Mouse (Mus musculus) embryonic facial prominence, embryonic 14.5 days (tissue): ENCODE results near the gene Ncoa3. TPM values are rescaled to one million over a fixed set of nuclear protein-coding genes. Genes with fewer than 3 reads are reported as not detected.
A peak's percentile ranks its signal among the peaks of the same experiment; 100 is the strongest.

Source experiments
- ATAC-seq: fragments of 200-750 bp; cut with Nextera tagmentation; 2 replicates; pipeline ENCODE4 v1.8.0; 2017; ENCODE audit warnings: low read depth, moderate number of reproducible peaks, moderate TSS enrichment
- DNase-seq: peaks from one replicate; pipeline ENCODE4 v3.0.0-alpha.2; 2015; ENCODE audit warnings: low spot score
- H3K27ac ChIP-seq: fragments of 300-500 bp; sonication (generic); replicated peaks from 2 replicates; pipeline ENCODE4 v1.5.1; 2014; ENCODE audit warnings: low read depth, mild to moderate bottlenecking, low read length, moderate library complexity
- H3K27me3 ChIP-seq: fragments of 300-500 bp; sonication (generic); replicated peaks from 2 replicates; pipeline ENCODE4 v1.6.1; 2014; ENCODE audit warnings: low read length; ENCODE audit not compliant: control insufficient read depth, insufficient read depth
- H3K36me3 ChIP-seq: fragments of 300-500 bp; sonication (generic); 2 replicates; pipeline ENCODE4 v1.6.1; 2014; ENCODE audit warnings: low read length, mixed read lengths; ENCODE audit not compliant: control insufficient read depth, insufficient read depth
- H3K4me1 ChIP-seq: fragments of 300-500 bp; sonication (generic); 2 replicates; pipeline ENCODE4 v1.6.1; 2014; ENCODE audit warnings: antibody characterized with exemption, low read length; ENCODE audit not compliant: control insufficient read depth, insufficient read depth
- H3K4me2 ChIP-seq: fragments of 300-500 bp; sonication (generic); 2 replicates; pipeline ENCODE4 v1.6.1; 2014; ENCODE audit warnings: low read depth, mild to moderate bottlenecking, low read length, moderate library complexity, mixed read lengths
- H3K4me3 ChIP-seq: fragments of 300-500 bp; sonication (generic); 2 replicates; pipeline ENCODE4 v1.5.1; 2014; ENCODE audit warnings: low read depth, mild to moderate bottlenecking, low read length
- H3K9ac ChIP-seq: fragments of 300-500 bp; sonication (generic); 2 replicates; pipeline ENCODE4 v1.6.1; 2014; ENCODE audit warnings: low read depth, mild to moderate bottlenecking, low read length, moderate library complexity, mixed read lengths
- H3K9me3 ChIP-seq: fragments of 300-500 bp; sonication (generic); 2 replicates; pipeline ENCODE4 v1.6.1; 2016; ENCODE audit warnings: low read length; ENCODE audit not compliant: control insufficient read depth
- WGBS: fragments of 180-500 bp; shearing (Covaris S2); extraction: QIAGEN DNeasy Blood & Tissue Kit; methylation state at CpG from one replicate; pipeline ENCODE4 v1.1.7; 2014; 5-methylcytosine and 5-hydroxymethylcytosine counted together
- polyA plus RNA-seq: library from polyadenylated mRNA; unstranded; fragments of >200 nt; fragmentation: Nextera tagmentation; extraction: Ambion mirVana; gene quantifications from 2 replicates; pipeline ENCODE4 v1.2.1, GENCODE M21; 2014

Gene Ncoa3
- polyA plus RNA-seq, 1 experiment from 2014 or later = 15.6 TPM

DNA sequence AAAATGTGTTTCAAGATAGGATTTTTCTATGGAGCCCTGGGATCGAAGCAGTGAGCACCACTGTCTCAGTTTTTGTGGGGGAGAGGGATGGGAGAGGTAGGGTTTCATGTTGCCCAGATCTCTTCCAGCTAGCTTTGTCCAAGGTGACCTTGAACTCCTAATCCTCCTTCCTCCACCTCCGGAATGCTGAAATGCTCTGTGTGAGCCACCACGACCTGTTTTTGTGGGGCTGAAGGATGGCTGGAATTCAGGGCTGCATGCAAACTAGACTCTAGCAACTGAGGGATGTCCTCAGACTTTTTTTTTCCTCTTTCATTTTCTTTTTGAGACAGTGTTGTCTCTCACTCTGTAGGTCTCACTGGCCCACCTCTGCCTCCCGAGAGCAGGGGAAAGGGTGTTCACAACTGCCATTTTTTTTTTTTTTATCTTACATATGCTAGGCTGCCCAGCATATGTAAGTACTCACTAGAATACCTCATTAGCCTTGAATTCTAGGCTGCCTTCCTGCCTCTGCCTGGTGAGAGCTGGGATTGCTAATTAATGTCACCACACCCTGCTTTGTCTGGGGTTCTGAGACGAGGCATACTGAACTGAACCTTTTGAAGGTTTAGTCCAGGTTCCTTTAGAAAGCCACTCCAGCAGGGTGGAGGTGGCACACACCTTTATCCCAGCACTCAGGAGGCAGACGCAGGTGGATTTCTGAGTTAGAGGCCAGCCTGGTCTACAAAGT, 11.0 kb upstream of the Ncoa3 start:
- DNase-seq (no peak), ATAC-seq (no peak)
- H3K4me2 ChIP-seq = no peak overlapping the region
- H3K4me3 ChIP-seq = no peak overlapping the region
- H3K27me3 ChIP-seq = no peaks in the 10 kb centered on the region
- H3K27ac ChIP-seq = no peak overlapping the region
- H3K36me3 ChIP-seq = no peaks in the 10 kb centered on the region
- no peaks in the 10 kb centered on the region for H3K4me1 ChIP-seq
- no peak overlapping the region for H3K9ac ChIP-seq
- 56% methylated on average over 6 of the region's 6 CpGs for WGBS
- H3K9me3 ChIP-seq = no peaks in the 10 kb centered on the region

DNA sequence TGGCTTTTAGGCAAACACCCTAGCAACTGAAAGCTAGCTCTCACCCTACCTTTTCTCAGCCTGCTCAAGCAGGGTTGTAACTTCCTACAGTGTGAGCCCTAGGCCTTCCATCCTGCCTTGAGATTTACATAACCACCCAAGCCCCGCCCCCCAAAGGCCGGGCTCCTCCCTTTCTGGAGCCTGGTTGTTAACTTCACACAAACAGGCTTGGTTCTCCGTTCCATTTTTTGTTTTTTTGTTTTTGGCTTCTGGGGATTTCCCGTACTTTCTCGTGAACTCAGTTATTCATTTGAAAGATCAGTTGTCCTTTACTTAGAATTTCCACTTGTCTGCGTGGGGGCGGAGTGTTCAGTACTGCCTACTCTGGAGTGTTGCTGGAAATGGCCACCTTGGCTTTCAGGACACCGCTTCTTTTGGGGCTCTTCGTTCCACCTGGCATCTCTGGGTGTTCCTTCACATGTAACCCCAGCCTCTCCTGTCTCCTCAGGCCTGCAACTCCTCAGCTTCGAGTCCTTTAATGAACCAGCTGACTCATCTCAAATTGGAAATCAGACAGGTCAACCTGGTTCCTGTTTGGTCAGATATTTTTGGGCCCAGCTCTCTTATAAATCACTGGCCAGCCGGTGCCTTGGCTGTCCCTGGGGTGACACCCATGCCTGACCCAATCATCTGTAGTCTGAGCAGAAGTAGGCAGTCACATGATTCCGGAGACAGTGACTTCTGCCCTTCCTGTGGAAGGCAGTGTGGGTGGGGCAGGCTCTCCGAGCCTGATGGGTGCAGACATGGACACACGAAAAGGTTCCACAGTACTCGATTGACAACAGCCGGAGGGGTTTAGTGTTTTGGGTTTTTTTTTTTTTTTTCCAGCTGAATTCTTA, 9.7 kb upstream of the Ncoa3 start:
- DNase-seq (peak; percentile 72), ATAC-seq (no peak; the same call in 1 of the 2 replicates)
- Histone ChIP-seq H3K4me1 (no peaks in the 10 kb centered on the region), H3K4me3 (no peak overlapping the region), H3K4me2 (no peak overlapping the region), H3K9ac (no peak overlapping the region), H3K27me3 (no peaks in the 10 kb centered on the region), H3K36me3 (no peaks in the 10 kb centered on the region), H3K27ac (no peak overlapping the region), H3K9me3 (no peaks in the 10 kb centered on the region)
- WGBS = 44% methylated on average over 16 of the region's 16 CpGs

DNA sequence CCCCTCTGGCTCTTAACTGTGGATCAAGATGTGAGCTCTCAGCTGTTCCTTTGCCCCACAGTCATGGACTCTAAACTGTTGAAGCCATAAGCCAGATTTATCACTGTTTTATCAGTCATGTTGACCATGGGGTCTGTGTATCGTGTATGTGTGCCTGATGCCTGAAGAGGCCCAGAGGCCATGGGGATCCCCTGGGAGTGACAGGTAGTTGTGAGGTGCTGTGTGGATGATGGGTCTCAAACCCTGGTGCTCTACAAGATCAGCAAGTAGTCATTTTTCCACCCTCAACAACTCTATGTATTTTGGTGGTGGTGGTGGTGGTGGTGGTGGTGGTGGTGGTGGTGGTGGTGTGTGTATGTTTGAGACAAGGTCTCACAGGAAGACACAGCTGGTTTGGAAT, 8.1 kb upstream of the Ncoa3 start:
- Histone ChIP-seq H3K9ac (no peak overlapping the region), H3K4me3 (no peak overlapping the region), H3K36me3 (no peaks in the 10 kb centered on the region), H3K4me1 (no peaks in the 10 kb centered on the region), H3K9me3 (no peaks in the 10 kb centered on the region), H3K4me2 (no peak overlapping the region), H3K27me3 (no peaks in the 10 kb centered on the region), H3K27ac (no peak overlapping the region)
- DNase-seq (no peak), ATAC-seq (no peak)
- WGBS = 95% methylated on average over 1 of the region's 1 CpGs

DNA sequence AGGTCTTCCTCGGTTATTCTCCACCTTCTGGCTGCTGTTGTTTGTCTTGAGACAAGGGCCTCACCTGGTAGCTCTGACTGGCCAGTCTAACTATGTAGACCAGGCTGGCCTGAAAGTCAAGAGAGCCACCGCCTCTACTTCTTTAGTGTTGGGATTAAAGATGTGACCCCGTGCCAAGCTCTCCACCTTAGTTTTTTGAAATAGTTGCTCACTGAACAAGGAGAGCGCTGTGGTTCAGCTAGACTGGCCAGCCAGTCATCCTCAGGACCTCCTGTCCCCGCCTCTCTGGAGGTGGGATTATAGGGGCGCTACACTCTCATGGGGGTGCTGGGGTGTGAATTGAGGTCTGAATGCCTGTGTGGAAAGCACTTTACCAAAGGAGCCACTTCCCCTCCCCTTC, 7.5 kb upstream of the Ncoa3 start:
- 84% methylated on average over 6 of the region's 6 CpGs for WGBS

DNA sequence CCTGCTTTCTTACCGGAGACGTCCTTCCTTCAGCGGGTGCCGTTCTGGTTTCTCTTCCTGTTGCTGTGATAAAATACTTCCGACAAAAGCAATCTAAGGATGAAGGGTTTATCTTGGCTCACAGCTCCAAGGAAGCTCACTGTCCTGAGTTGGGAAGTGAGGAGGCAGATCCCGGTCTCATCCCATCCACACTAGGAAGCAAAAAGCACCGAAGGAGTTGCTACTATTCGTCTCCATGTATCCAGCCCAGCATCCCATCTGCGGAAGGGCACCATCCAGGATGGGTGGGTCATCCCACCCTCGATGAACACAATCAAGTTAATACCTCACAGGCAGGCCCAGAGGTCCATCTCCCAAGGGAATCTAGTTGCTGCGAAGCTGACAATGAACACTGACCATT, 6.9 kb upstream of the Ncoa3 start:
- Histone ChIP-seq H3K27ac (no peak overlapping the region), H3K9ac (no peak overlapping the region), H3K27me3 (no peaks in the 10 kb centered on the region), H3K9me3 (no peaks in the 10 kb centered on the region), H3K4me3 (no peak overlapping the region), H3K4me2 (no peak overlapping the region), H3K36me3 (no peaks in the 10 kb centered on the region), H3K4me1 (no peaks in the 10 kb centered on the region)
- DNase-seq = no peak
- 87% methylated on average over 11 of the region's 11 CpGs for WGBS
- ATAC-seq = no peak

More for the DNA sequence above, 7.5 kb upstream of the Ncoa3 start:
- no peaks in the 10 kb centered on the region for H3K27me3 ChIP-seq
- no peak overlapping the region for H3K4me3 ChIP-seq
- H3K9me3 ChIP-seq = no peaks in the 10 kb centered on the region
- no peak for ATAC-seq
- no peak overlapping the region for H3K27ac ChIP-seq
- H3K36me3 ChIP-seq = no peaks in the 10 kb centered on the region
- no peak overlapping the region for H3K9ac ChIP-seq
- H3K4me2 ChIP-seq = no peak overlapping the region
- no peaks in the 10 kb centered on the region for H3K4me1 ChIP-seq
- no peak for DNase-seq

DNA sequence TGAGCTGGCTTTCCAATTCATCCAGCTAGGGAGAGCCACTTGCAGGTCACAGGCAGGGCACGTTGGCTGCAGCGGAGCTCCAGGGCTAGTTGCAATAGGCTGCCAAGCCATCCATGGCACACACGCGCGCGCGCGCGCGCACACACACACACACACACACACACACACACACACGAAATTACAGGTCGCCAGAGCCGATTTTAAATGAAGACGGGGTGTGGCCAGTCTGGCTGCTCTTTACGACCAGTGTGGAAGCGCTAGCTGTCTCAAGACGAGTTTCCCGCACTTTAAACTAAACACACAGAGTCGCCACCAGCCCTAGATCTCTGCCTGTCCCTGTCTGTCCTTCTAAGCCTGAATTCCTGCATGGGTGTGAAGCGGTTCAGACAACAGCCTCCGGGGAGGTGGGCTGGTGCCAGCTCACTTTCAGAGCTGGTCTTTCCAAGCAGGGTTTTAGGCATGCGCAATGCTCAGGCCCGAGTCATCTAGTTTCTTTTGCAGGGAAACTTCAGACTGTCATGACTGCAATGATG, 5.4 kb upstream of the Ncoa3 start:
- H3K9ac ChIP-seq = peak overlapping the region; percentile 45
- no peaks in the 10 kb centered on the region for H3K4me1 ChIP-seq
- peak overlapping the region; percentile 31 for H3K4me3 ChIP-seq
- DNase-seq (peak; percentile 92), ATAC-seq (peak; percentile 89)
- H3K9me3 ChIP-seq = no peaks in the 10 kb centered on the region
- under 1% methylated on average over 16 of the region's 23 CpGs for WGBS
- H3K27ac ChIP-seq = peak overlapping the region; percentile 70
- no peaks in the 10 kb centered on the region for H3K27me3 ChIP-seq
- peak overlapping the region; percentile 64 for H3K4me2 ChIP-seq
- H3K36me3 ChIP-seq = no peaks in the 10 kb centered on the region

DNA sequence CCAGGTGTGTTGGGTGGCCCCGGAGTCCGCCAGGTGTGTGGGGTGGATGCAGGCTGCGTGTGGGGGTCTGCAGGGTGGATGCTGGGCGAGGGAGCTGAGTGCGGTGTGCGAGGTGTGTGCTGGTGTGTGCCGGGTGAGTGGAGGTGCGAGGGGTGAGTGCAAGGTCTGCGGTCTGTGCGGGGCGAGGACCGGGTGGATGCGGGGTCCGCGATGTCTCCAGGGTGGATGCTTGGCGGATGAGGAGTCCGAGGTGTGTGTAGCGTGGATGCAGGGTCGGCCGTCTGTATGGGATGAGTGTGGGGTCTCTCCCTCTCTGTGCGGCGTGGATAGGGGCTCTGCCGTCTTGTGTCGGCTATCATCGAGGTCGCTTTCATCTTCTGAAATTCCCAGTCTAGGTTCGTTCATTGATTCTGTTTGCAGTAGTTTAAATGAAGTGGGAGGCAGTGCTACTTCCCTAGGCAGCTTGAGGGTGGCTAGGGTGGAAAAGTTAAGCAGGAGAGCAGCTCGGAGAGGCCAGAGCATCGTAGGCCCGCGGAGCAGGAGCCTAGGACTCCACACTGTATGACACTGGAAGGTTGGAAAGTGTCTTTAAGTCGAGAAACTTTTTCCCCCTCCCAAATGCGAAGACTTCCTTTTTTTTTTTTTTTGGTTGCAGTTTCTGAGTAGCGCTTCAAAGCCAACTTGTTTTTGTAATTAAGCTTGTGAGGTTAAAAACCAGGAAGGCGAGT, 901 bp downstream of the Ncoa3 start:
- no peak for DNase-seq
- 2% methylated on average over 34 of the region's 35 CpGs for WGBS
- Histone ChIP-seq H3K4me2 (peak overlapping the region; percentile 96), H3K36me3 (peaks cover 4% of the 10 kb centered on the region; the same call in 1 of the 2 replicates), H3K4me1 (peaks cover 10% of the 10 kb centered on the region), H3K27me3 (no peaks in the 10 kb centered on the region), H3K4me3 (peak overlapping the region; percentile 97), H3K9me3 (no peaks in the 10 kb centered on the region), H3K9ac (peak overlapping the region; percentile 94), H3K27ac (peak overlapping the region; percentile 85; the same call in 1 of the 2 replicates)
- ATAC-seq = peak; percentile 37

DNA sequence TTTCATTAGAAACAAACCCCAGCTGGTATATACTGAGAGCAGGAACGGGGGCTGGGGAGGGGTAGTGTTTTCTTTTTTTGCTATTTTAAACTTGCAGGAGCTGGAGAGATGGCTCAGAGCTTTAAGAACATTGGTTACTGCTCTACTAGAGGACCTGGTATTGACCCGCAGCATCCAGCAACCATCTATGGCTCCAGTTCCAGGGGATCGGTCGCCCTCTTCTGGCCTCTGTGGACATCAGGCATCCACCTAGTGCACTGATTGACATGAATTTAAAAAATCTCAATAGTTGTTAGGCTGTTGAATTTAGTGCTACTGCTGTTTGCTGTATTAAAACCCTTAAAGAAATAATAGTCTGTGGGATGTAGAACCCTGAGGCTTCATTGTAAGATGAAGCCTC, 1.9 kb downstream of the Ncoa3 start:
- Histone ChIP-seq H3K36me3 (peaks cover 4% of the 10 kb centered on the region; the same call in 1 of the 2 replicates), H3K4me1 (peaks cover 16% of the 10 kb centered on the region), H3K27me3 (no peaks in the 10 kb centered on the region), H3K9me3 (no peaks in the 10 kb centered on the region), H3K27ac (no peak overlapping the region), H3K4me2 (peak overlapping the region; percentile 96; the same call in 1 of the 2 replicates), H3K9ac (no peak overlapping the region), H3K4me3 (peak overlapping the region; percentile 97; the same call in 1 of the 2 replicates)
- WGBS = 82% methylated on average over 4 of the region's 4 CpGs
- ATAC-seq (no peak), DNase-seq (no peak)
